Mouse (Mus musculus) gastrocnemius, adult 18-20 months (tissue): ENCODE results near the gene Kcnb1. TPM values are rescaled to one million over a fixed set of nuclear protein-coding genes. Genes with fewer than 3 reads are reported as not detected.
A peak's percentile ranks its signal among the peaks of the same experiment; 100 is the strongest.
"Not testable (repeated sequence)": the region's sequence is repeated elsewhere in the genome, so short reads cannot be mapped to it uniquely, and the experiment has no call there.

Experiments used
- DNase-seq: peaks from one replicate; pipeline ENCODE4 v3.0.0; 2021; ENCODE audit warnings: low spot score
- total RNA-seq, 2 experiments: library from RNA; stranded (reverse); gene quantifications; 2 replicates each; pipeline ENCODE4 v1.2.3; 2021

Gene Kcnb1
- total RNA-seq, 2 experiments from 2014 or later = 22.2 to 25.8 TPM

DNA sequence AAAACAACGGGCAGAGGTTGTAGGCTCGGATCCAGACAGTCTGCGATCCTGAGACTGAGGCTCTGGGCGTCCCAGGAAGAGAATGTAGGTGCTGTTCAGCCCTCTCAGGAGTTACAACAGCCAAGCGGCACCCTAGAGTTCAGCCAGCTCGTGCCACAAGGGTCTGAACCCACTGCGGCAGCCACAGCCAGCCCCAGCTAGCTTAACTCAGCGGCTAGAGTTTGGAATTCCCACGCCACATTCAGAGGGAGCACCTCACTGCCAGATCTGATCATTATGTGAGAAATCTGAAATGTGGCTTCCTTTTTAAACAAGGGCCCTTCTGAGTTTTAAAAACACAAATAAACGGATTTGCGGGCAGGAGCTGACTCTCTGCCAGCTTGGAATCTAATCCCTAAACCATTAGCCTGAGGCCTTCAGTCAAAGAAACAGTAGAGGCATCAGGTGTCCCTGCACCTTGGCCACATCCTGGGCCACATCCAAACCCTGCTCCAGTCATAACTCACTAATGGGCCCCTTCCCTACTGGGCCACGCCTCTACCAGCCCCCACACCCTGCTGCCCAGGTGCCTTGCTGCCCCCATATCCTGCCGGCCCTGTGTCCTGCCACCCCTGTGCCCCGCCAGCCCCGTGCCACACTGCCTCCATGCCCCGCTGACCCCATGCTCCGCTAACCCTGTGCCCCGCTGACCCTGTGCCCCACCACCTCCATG is 16.1 kb upstream of the Kcnb1 start:
- no peak for DNase-seq

DNA sequence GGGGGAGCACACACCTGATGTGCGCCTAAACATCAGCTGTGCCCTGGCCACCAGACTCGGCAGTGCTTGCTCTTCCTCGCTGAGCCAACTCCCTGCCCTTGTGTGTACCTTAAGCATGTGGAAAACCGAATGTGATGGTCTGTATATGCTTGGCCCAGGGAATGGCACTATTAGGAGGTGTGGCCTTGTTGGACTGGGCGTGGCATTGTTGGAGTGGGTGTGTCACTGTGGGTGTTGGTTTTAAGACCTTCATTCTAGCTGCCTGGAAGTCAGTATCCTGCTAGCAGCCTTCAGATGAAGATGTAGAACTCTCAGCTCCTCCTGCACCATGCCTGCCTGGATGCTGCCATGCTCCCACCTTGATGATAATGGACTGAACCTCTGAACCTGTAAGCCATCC is 14.7 kb upstream of the Kcnb1 start:
- DNase-seq = not testable (repeated sequence)

DNA sequence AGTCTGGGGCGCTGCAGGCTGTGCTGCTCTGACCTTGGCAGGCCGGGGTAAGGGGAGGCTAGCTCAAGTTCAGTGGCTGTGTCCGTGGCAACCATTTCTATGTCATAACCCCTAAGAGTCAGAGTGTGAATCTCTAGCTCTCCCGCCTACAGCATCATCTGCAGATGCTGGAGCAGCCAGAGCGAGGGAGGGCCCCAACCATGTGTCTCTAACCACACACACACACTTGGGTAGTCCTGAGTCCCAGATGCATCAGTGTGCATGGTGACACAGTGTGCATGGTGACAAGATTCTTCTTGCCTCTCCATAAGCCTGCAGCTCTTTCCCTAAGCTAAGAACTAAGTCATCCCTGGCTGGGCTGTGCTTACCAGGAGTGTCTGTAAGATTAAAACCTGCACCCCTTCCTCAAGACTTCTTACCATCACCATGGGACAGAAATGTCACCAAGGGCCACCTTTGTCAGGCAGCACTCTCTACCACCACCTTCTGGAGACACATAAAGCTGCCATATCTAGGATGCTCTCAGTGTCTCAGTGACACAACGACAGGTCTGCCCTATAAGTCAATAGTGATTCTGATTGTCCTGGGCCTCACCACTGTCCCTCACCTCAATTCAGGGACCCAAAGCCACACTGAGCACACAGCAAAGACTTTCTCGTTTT is 13.7 kb upstream of the Kcnb1 start:
- no peak for DNase-seq

DNA sequence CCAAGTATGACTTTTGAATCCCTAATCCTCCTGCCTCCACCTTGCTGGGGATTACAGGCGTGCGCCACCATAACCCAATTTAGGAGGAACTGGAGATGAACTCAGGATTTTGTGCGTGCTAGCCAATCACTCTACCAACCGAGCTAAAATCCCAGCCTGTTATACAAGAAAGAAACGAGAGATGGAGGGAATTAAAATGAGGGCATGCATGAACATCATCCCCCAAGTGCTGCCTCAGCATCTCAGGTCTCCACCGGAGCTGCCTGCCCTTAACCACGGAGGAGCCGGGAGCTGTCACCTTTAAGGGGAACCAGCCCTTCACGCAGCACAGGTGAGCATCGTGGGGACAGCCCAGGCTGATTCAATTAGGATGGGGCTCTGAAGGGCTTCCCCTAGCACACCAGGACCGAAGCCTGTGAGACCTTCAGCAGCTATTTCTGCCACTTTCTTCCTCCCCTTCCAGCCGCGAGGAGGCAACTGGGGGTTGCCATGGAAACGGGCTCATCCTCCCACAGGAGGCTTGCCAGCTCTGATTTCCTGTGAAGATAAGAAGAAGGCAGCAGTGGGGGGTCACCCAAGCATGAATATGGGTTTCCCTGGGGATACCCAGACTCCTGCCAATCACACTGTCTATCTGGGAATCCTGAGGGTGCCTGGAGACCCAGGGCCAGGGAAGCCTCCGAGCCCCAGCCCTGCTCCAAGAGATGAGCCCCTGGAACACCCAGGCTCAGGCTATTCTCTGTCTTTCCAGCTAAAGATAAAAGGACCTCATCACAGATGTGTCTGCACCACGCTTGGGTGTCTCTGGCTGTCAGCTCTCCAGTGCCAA is 11.7 kb upstream of the Kcnb1 start:
- DNase-seq = no peak

DNA sequence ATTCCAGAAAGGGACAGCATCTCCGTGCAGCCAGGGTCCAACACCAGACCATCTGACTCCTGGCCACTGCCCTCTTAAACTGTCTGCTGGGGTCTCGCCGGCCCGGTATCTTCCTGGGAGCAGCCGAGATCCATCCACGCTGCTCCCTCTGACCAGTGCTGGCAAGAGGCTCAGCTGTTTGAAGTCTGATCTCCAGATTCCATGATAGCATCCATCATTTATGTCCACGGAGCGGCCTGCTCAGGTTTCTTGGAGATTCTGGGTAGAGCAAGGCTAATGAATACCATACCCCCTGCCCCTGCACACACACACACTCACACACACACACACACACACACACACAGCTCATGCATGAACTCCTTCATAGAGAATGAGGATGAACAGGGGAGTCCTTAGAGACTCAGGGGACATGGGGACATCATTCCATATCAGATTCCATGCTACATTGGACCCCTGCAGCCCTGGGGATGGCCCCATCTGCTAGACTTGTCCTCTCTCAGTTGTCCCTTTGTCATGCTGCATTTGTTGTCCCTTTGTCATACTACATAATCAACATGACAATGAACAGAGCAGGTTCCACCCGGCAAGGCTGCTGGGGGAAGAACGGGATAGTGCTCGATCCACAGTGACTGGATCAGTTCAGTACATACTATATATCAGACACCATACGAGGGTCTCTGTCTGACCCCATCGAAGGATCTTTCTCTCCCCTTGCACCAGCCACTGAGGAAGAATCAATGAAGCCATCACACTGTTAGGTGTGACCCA is 8.9 kb upstream of the Kcnb1 start:
- DNase-seq = no peak

DNA sequence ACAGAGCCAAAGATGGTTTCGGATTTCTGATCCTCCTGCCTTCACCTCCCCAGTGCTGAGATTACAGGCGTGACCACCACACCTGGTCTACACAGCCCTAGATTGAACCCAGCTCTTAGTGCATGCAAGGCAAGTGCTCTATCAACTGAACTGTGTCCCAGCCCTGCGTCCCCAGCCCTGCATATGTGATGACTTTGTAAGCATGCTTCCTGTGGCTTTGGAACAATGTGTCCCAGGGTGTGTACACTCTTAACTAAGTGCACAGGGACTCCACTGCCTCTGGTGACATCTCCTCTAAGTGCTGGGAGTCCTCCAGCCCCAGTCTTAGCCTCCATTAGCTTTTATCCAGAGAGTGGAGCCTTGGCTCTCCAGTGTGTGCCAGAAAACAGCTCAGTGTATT is 3.4 kb upstream of the Kcnb1 start:
- DNase-seq = no peak

DNA sequence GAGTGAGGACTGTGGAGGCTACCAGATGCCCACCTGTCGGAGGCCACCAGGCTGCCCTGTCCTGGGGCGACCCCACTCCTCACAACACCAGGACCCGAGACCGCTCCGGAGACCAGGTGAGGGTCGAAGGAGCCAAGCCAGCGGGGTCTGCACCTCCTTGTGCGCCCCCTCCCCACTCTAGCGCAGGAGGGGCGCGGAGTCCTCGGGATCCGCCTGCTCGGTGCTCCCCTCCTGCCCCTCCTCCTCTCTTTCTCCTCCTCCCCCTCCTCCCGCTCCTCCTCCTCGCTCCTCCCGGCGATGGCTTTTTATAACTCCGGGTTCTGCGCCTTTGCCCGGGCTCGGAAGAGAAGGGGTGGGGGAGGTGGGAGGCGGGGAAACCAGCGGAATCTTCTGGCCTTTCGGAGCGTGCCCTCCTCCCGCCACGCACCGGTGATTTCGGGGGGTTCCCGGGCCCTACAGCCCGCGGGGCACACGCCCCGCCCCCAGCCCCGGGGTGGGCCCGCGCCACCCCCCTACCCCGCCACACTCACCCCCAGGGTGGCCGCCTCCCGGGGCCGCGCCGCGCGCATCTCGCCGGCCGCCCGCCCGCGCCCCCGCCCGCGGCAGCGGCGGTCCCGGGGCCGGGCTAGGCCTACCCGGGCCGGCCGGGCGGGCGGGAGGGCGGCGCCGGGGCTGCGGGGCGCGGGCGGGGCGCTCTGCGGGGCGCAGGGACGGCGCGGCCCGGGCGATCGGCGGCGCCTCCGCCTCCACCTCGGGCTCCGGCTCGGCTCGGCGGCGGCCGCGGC is 472 bp downstream of the Kcnb1 start:
- DNase-seq = no peak

DNA sequence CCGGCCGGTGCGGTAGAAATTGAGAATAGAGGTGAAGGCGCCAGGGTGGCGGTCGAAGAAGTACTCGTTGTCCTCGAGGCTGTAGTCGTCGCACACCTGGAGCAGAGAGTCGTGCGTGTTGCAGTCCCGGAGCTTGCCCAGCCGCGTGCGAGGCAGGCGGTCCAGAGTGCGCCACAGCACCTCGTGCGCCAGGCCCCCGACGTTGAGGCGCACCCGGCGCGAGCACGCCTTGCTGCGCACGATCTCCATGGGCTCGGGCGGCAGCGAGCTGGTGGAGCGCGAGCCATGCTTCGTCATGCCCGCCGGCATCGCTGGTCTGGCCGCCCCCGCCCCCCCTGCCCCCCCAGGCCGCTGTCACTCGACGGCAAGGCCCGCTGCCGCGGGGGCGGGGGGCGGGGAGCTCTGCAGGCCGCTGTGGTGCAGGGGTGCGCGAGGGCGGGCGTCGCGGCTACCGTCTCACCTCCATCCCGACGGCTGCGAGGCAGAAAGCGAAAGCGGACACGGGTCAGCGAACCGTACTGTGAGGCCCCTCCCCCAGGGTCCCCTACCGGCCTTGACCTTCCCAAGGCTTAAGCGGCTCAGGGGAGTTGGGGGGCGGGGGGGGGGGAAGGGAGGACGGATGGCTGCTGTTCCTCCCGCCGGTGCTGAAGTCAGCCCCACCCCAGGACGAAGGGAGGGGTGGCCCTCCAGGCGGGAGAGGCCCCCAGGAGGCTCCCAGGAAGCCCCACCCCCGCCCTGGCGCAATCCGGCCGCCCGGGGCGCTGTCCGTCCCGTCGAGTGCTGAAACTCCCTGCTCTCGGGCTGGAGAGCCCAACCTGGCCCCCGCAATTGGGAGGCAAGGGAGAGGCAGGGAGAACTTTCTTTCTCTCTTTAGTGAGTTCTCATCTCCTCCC is 1.4 kb downstream of the Kcnb1 start:
- DNase-seq = peak; percentile 81

DNA sequence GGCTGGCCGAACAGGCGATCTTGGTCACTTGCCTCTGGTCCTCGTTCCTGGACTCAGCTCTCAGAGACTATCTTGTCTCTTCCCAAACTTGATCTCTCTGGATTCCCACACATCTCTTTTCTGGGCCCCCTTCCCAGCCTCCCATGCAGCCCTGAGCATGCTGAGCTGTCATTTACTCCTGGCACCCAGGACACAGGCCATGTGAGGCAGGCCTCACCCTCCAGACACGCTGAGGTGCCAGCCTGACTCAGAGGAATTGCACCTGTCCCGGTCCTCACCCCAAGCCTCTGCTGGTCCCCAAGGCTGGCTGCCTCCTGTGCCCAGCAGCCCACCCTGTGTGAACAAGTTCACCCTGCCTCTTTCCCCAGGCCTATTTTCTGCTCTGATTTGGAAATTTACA is 2.8 kb downstream of the Kcnb1 start:
- DNase-seq = peak; percentile 84

DNA sequence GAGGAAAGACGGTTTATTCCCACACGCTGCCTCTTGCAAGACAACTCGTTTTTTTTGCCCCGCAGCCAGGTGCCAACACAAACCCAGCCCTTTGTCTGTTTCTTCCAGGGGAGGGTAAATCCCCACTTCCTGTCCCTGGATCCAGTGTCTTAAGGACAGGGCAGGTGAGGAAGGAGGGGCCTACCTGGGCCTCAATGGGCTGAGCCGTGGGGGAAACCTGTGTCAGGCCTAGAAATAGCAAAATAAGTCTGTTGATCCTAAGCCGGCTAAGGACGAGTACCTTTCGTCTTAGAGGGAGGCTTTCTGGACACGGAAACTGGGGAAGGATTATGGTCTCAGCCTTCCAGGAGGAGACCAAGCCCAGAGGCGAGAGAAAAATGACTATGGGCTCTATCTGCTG is 3.4 kb downstream of the Kcnb1 start:
- DNase-seq = no peak

DNA sequence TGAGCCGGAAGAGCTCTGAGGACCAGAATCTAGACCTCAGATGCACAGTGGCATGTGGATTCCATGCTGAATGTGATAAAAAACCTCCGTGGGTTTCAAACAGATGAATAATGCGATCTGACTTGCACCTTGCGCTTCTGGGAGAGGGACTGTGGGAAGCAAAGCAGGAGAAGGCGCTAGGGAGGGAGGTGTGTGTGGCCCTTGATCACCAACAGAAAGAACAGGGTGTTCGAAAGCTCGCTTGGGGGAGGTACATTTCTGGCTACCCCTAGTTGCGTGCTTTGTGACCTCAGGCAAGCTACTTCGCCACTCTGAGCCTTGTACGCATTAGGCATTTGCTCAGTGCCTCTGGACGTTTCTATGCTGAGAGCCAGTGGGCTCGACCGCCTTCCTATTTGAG is 4.0 kb downstream of the Kcnb1 start:
- no peak for DNase-seq

DNA sequence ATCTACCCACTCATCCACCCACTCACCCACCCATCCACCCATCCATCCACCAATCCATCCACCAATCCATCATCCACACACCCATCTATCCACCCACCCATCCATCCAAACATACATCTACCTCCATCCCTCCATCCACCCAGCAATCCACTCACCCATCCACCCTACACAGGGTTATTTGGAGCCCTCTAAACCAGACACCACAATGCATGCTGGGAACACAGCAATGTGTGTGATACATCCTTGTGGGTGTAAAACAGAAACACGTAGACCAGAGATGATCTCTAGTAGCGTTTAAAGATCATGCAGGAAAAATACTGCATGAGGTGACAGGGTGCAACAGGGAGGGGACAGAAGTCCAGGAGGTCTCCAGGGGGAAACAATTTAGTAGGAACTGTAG is 4.5 kb downstream of the Kcnb1 start:
- DNase-seq = no peak

DNA sequence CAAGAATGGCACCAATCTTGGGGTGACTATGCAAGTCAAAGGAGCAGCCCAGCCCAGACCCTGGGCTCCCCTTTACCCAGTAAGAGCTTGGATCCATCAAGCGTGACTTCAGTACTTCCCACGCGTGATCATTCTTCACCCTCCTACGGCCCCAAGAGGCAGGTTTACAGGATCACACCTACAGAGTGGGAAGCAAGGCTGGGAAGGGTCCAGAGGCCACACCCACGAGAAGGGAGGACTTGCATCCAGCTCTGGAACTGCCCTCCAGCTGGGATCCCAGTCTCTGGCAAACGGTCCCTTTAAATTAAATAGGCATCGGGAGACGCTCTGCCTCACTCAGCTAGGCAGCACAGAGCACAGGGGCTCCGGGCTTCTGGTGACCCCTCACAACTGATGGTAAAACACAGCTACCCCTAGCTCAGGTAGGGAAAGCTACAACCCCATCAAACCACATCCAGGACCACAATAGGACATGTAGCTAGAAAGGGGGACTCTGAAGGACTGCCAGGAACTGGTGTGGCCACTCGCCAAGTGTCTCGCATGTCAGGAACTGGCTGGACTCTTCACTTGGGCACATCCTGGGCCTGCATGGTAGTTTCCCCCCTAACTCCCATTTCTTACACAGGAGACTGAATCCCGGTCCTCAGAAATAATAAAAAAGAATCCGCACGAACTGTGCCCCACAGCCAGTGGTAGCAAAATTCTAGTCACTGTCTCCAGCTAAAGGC is 8.1 kb downstream of the Kcnb1 start:
- peak; percentile 30 for DNase-seq

DNA sequence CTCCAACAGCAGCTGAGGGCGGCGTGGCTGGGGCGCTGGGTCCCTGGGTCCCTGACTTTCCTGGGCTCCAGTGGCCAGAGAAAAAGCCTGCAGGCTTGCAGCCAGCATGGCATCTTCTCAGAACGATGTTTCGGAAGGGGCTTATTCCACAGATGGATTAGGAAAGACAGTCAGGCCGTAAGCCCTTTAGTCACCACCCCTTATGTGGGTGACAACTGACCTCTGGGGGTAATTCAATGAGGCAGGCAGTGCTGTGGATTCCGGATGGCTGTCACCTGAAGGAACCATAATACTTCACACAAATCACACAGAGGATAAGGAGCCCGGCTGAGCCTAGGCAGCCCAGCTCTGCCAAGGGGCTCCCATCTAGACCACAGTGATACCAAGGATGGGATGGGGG is 8.9 kb downstream of the Kcnb1 start:
- DNase-seq = no peak

DNA sequence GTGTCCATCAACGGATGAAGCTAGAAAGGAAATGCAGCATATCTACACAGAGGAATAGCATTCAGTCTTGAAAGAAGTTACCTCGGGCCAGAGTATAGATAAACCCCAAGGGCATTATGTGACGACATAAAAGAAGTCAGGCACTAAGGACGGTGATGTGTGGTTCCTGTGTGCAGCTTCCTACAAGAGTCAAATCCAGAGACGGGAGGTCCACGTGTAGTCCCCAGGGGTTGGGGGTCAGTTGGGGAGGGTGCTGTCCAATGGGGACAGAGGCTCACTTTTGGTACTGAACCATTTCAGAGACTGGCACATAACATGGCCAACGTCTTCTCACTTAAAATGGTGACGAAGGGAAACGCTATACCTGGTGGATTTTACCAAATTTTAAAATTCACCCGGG is 10.7 kb downstream of the Kcnb1 start:
- DNase-seq = no peak

DNA sequence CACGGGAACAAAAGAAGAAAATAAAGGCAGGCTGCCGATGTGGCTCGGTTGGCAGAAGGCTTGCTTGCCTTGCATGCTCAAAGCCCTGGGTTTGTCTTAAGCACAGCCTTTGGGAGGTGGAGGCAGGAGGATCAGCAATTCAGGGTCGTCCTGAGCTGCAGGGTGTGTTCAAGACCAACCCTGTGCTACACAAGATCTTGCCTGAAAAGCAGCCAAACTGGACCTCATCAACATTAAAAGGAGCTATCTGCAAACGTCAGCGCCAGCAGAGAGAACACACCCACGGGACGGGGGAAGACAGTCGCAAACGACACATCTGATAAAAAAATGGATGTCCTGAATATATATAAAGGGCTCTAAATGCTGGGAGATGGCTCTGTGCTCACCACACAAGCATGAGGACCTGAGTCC is 12.7 kb downstream of the Kcnb1 start:
- no peak for DNase-seq

DNA sequence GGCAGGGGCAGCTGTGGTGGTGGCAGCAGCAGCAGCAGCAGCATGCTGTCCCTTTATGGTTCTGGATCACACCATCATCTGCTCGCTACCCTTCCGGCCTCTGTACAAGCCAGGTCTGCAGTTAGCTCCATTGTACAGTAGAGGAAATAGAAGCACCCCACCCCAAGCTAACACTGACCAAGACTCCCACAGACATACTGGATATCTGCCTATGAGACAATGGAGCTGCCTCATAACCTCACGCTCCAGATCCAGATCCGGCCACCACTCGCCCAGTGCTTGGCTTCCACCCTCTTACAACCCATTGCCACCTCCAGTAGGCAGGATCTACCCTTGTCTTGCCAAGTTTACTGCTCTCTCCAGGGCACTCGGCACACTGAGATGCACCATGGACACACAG is 14.7 kb downstream of the Kcnb1 start:
- no peak for DNase-seq

DNA sequence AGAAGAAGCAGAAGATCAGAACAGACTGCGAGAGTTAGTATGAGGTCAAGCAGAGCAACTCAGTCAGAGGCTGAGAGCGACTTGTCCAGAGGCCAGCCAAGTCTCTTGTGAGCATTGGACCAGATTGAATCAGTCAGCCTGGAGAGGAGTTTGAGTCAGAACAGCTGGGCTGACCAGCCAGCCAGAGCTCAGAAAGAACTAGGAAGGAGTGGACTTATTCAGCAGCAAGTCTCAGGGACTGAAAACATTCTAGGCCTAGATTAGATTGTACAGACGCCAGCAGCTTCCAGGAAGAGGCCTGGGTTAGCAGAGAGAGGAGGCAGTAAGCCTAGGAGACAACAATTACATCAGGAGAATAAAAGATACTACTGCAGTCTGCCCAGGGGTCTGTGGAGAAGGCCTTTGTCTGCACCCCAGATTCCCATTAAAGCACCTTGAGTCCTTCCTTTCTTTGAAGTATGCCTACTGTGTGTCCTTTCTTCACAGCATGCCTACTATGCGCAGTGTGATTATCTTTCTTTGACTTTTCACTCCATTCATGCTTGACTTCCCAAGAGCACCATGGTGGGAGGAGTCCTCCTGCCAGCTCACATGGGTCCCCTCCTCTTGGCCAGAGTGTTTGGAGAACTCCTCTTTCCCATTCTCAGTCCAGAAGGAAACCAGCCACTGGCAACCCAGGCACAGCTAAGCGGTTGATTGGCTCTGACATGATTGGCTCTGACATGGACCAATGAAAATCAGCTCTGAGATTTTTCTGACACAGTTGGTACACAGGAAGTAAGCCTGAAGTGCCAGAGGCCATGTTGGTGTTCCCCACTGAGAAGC is 16.7 kb downstream of the Kcnb1 start:
- no peak for DNase-seq
